Mouse (Mus musculus) T-helper 1 cell (primary cell): ENCODE results near the gene Plau.

ENCODE experiments used
- in situ Hi-C: fragments of 300-600 bp; cut with MboI, MseI; formaldehyde crosslinking; loops from one replicate; pipeline ENCODE4 v1.15.1; 2025; ENCODE audit warnings: high pct_unique_total_duplicates

Gene Plau

GRCm38 (mm10) chr14:20806116-20806840 lies 30.2 kb upstream of the Plau start:
- in situ Hi-C loops, result no loop called here

GRCm38 (mm10) chr14:20809349-20809748 lies 27.1 kb upstream of the Plau start:
- in situ Hi-C loops, result no loop called here

- in situ Hi-C loops, result no loop called here
Observed at GRCm38 (mm10) chr14:20809820-20810219, 26.6 kb upstream of the Plau start.

GRCm38 (mm10) chr14:20811236-20811635 lies 25.2 kb upstream of the Plau start:
- in situ Hi-C loops, result no loop called here

- in situ Hi-C loops, result no loop called here
Observed at GRCm38 (mm10) chr14:20811779-20812406, 24.6 kb upstream of the Plau start.

- in situ Hi-C loops, result no loop called here
Observed at GRCm38 (mm10) chr14:20815448-20815847, 21.0 kb upstream of the Plau start.

GRCm38 (mm10) chr14:20824517-20824916 lies 11.9 kb upstream of the Plau start:
- in situ Hi-C loops, result no loop called here

GRCm38 (mm10) chr14:20825516-20825915 lies 10.9 kb upstream of the Plau start:
- in situ Hi-C loops, result no loop called here

GRCm38 (mm10) chr14:20827061-20827460 lies 9.4 kb upstream of the Plau start:
- in situ Hi-C loops, result no loop called here

- in situ Hi-C loops, result no loop called here
Observed at GRCm38 (mm10) chr14:20827491-20827890, 9.0 kb upstream of the Plau start.

- in situ Hi-C loops, result no loop called here
Observed at GRCm38 (mm10) chr14:20828524-20828923, 7.9 kb upstream of the Plau start.

GRCm38 (mm10) chr14:20829523-20830366 lies 6.7 kb upstream of the Plau start:
- in situ Hi-C loops, result no loop called here

GRCm38 (mm10) chr14:20831141-20831910 lies 5.1 kb upstream of the Plau start:
- in situ Hi-C loops, result no loop called here

- in situ Hi-C loops, result no loop called here
Observed at GRCm38 (mm10) chr14:20831915-20832314, 4.5 kb upstream of the Plau start.

GRCm38 (mm10) chr14:20833525-20833924 lies 2.9 kb upstream of the Plau start:
- in situ Hi-C loops, result no loop called here

- in situ Hi-C loops, result no loop called here
Observed at GRCm38 (mm10) chr14:20834136-20834535, 2.3 kb upstream of the Plau start.

- in situ Hi-C loops, result no loop called here
Observed at GRCm38 (mm10) chr14:20836905-20837376, 481 bp downstream of the Plau start.

GRCm38 (mm10) chr14:20837681-20838080 lies 1.2 kb downstream of the Plau start:
- in situ Hi-C loops, result no loop called here

GRCm38 (mm10) chr14:20841526-20841925 lies 5.1 kb downstream of the Plau start:
- in situ Hi-C loops, result no loop called here

- in situ Hi-C loops, result no loop called here
Observed at GRCm38 (mm10) chr14:20842629-20843028, 6.2 kb downstream of the Plau start.

GRCm38 (mm10) chr14:20844126-20844525 lies 7.7 kb downstream of the Plau start:
- in situ Hi-C loops, result no loop called here
